Mouse (Mus musculus) hindbrain, embryonic 10.5 days (tissue): ENCODE data around the gene Cbr3. TPM values are rescaled to one million over a fixed set of nuclear protein-coding genes. Genes with fewer than 3 reads are reported as not detected.
"Not testable (repeated sequence)": the region's sequence is repeated elsewhere in the genome, so short reads cannot be mapped to it uniquely, and the experiment has no call there.

Experiments used
- DNase-seq: peaks from one replicate; pipeline ENCODE4 v3.0.0-alpha.2; 2017; ENCODE audit warnings: low spot score
- H3K27ac ChIP-seq: fragments of 300-500 bp; sonication (generic); 2 replicates; pipeline ENCODE4 v1.5.1; 2016; ENCODE audit warnings: mild to moderate bottlenecking, moderate library complexity
- H3K27me3 ChIP-seq: fragments of 300-500 bp; sonication (generic); 2 replicates; pipeline ENCODE4 v1.6.1; 2016; ENCODE audit warnings: mild to moderate bottlenecking; ENCODE audit not compliant: poor library complexity, insufficient read depth, severe bottlenecking
- H3K36me3 ChIP-seq: fragments of 300-500 bp; sonication (generic); 2 replicates; pipeline ENCODE4 v1.6.1; 2016; ENCODE audit warnings: mild to moderate bottlenecking, moderate library complexity
- H3K4me1 ChIP-seq: fragments of 300-500 bp; sonication (generic); replicated peaks from 2 replicates; pipeline ENCODE4 v1.6.1; 2016; ENCODE audit warnings: mild to moderate bottlenecking
- H3K4me3 ChIP-seq: fragments of 300-500 bp; sonication (generic); 2 replicates; pipeline ENCODE4 v1.5.1; 2016; ENCODE audit warnings: mild to moderate bottlenecking, moderate library complexity
- H3K9me3 ChIP-seq: fragments of 300-500 bp; sonication (generic); 2 replicates; pipeline ENCODE4 v1.6.1; 2016; ENCODE audit warnings: mild to moderate bottlenecking, moderate library complexity
- WGBS: fragments of 180-500 bp; shearing (Covaris S2); methylation state at CpG from one replicate; pipeline ENCODE4 v1.1.7; 2016; 5-methylcytosine and 5-hydroxymethylcytosine counted together
- polyA plus RNA-seq: library from polyadenylated mRNA; unstranded; fragments of >200 nt; fragmentation: Nextera tagmentation; extraction: Ambion mirVana; gene quantifications from 2 replicates; pipeline ENCODE4 v1.2.1, GENCODE M21; 2016

The Cbr3 gene
- 1.3 and 1.5 TPM in 2 replicates for polyA plus RNA-seq

GRCm38 (mm10) chr16:93682689-93683507, at the start of gene Cbr3:
Gene Cbr3 (plus strand): TSS chr16:93683215.
- no peaks in the 10 kb centered on the region for H3K36me3 ChIP-seq
- peak within 1 kb of the TSS; percentile 57 for H3K4me3 ChIP-seq
- DNase-seq = peak; percentile 66
- peaks cover 61% of the 10 kb centered on the region for H3K27me3 ChIP-seq
- peaks cover 15% of the 10 kb centered on the region for H3K4me1 ChIP-seq
- no peaks in the 10 kb centered on the region for H3K9me3 ChIP-seq
- under 1% methylated on average over 63 of the region's 63 CpGs for WGBS
- H3K27ac ChIP-seq = peak within 1 kb of the TSS; percentile 16; the same call in 1 of the 2 replicates

- 73% methylated on average over 4 of the region's 4 CpGs for WGBS
- no peak for DNase-seq
- H3K36me3 ChIP-seq = no peaks in the 10 kb centered on the region
- no peaks in the 10 kb centered on the region for H3K9me3 ChIP-seq
- no peaks in the 10 kb centered on the region for H3K4me1 ChIP-seq
- H3K27me3 ChIP-seq = no peaks in the 10 kb centered on the region
- no peak overlapping the region for H3K4me3 ChIP-seq
- no peak overlapping the region for H3K27ac ChIP-seq
Measured at GRCm38 (mm10) chr16:93644006-93644405, 39.0 kb upstream of the Cbr3 start.

GRCm38 (mm10) chr16:93648441-93649183, 34.4 kb upstream of the Cbr3 start:
- DNase-seq = no peak
- Histone ChIP-seq H3K4me1 (no peaks in the 10 kb centered on the region), H3K27me3 (no peaks in the 10 kb centered on the region), H3K4me3 (no peak overlapping the region), H3K27ac (no peak overlapping the region), H3K9me3 (no peaks in the 10 kb centered on the region), H3K36me3 (no peaks in the 10 kb centered on the region)
- WGBS = 90% methylated on average over 5 of the region's 5 CpGs

GRCm38 (mm10) chr16:93667976-93668375, 15.0 kb upstream of the Cbr3 start:
- DNase-seq = no peak
- Histone ChIP-seq H3K27me3 (no peaks in the 10 kb centered on the region), H3K27ac (no peak overlapping the region), H3K9me3 (peaks cover 22% of the 10 kb centered on the region), H3K4me1 (no peaks in the 10 kb centered on the region), H3K36me3 (no peaks in the 10 kb centered on the region), H3K4me3 (no peak overlapping the region)

GRCm38 (mm10) chr16:93669521-93669920, 13.5 kb upstream of the Cbr3 start:
- H3K4me3 ChIP-seq = no peak overlapping the region
- H3K27ac ChIP-seq = no peak overlapping the region
- no peaks in the 10 kb centered on the region for H3K27me3 ChIP-seq
- no peaks in the 10 kb centered on the region for H3K36me3 ChIP-seq
- no peaks in the 10 kb centered on the region for H3K4me1 ChIP-seq
- peaks cover 18% of the 10 kb centered on the region for H3K9me3 ChIP-seq
- DNase-seq = no peak

- not testable (repeated sequence) for H3K36me3 ChIP-seq, H3K27me3 ChIP-seq, H3K27ac ChIP-seq, H3K4me1 ChIP-seq, H3K4me3 ChIP-seq, DNase-seq
- peaks cover 18% of the 10 kb centered on the region for H3K9me3 ChIP-seq
- 41% methylated on average over 4 of the region's 4 CpGs for WGBS
Measured at GRCm38 (mm10) chr16:93670466-93670865, 12.5 kb upstream of the Cbr3 start.

- 93% methylated on average over 5 of the region's 5 CpGs for WGBS
Measured at GRCm38 (mm10) chr16:93671064-93671463, 12.0 kb upstream of the Cbr3 start.

GRCm38 (mm10) chr16:93676376-93676775, 6.6 kb upstream of the Cbr3 start:
- H3K27me3 ChIP-seq = peaks cover 14% of the 10 kb centered on the region
- no peak overlapping the region for H3K27ac ChIP-seq
- no peak overlapping the region for H3K4me3 ChIP-seq
- H3K36me3 ChIP-seq = no peaks in the 10 kb centered on the region
- no peaks in the 10 kb centered on the region for H3K9me3 ChIP-seq
- no peak for DNase-seq
- no peaks in the 10 kb centered on the region for H3K4me1 ChIP-seq
- 87% methylated on average over 5 of the region's 5 CpGs for WGBS

More at GRCm38 (mm10) chr16:93671064-93671463, 12.0 kb upstream of the Cbr3 start:
- no peak overlapping the region for H3K4me3 ChIP-seq
- DNase-seq = no peak
- H3K27me3 ChIP-seq = no peaks in the 10 kb centered on the region
- no peak overlapping the region for H3K27ac ChIP-seq
- no peaks in the 10 kb centered on the region for H3K4me1 ChIP-seq
- H3K9me3 ChIP-seq = peaks cover 18% of the 10 kb centered on the region
- H3K36me3 ChIP-seq = no peaks in the 10 kb centered on the region

GRCm38 (mm10) chr16:93678206-93678605, 4.8 kb upstream of the Cbr3 start:
- no peak for DNase-seq
- 82% methylated on average over 4 of the region's 4 CpGs for WGBS
- peaks cover 32% of the 10 kb centered on the region for H3K27me3 ChIP-seq
- no peak overlapping the region for H3K4me3 ChIP-seq
- no peak overlapping the region for H3K27ac ChIP-seq
- no peaks in the 10 kb centered on the region for H3K9me3 ChIP-seq
- peaks cover 7% of the 10 kb centered on the region for H3K4me1 ChIP-seq
- no peaks in the 10 kb centered on the region for H3K36me3 ChIP-seq

GRCm38 (mm10) chr16:93679165-93679564, 3.9 kb upstream of the Cbr3 start:
- H3K27me3 ChIP-seq = peaks cover 42% of the 10 kb centered on the region
- 66% methylated on average over 9 of the region's 9 CpGs for WGBS
- no peaks in the 10 kb centered on the region for H3K36me3 ChIP-seq
- H3K4me3 ChIP-seq = no peak overlapping the region
- no peaks in the 10 kb centered on the region for H3K9me3 ChIP-seq
- H3K27ac ChIP-seq = no peak overlapping the region
- DNase-seq = no peak
- H3K4me1 ChIP-seq = peaks cover 15% of the 10 kb centered on the region

GRCm38 (mm10) chr16:93682156-93682688, 793 bp upstream of the Cbr3 start:
- 26% methylated on average over 13 of the region's 13 CpGs for WGBS
- Histone ChIP-seq H3K4me1 (peaks cover 15% of the 10 kb centered on the region), H3K9me3 (no peaks in the 10 kb centered on the region), H3K27me3 (peaks cover 61% of the 10 kb centered on the region), H3K27ac (no peak overlapping the region), H3K36me3 (no peaks in the 10 kb centered on the region), H3K4me3 (peak overlapping the region; percentile 57; the same call in 1 of the 2 replicates)
- no peak for DNase-seq

- no peaks in the 10 kb centered on the region for H3K36me3 ChIP-seq
- H3K4me3 ChIP-seq = peak overlapping the region; percentile 57
- under 1% methylated on average over 53 of the region's 53 CpGs for WGBS
- H3K27me3 ChIP-seq = peaks cover 61% of the 10 kb centered on the region
- no peaks in the 10 kb centered on the region for H3K9me3 ChIP-seq
- DNase-seq = peak; percentile 45
- H3K4me1 ChIP-seq = peaks cover 15% of the 10 kb centered on the region
- H3K27ac ChIP-seq = peak overlapping the region; percentile 16; the same call in 1 of the 2 replicates
Measured at GRCm38 (mm10) chr16:93683508-93684236, 657 bp downstream of the Cbr3 start.
